Mouse (Mus musculus) intestine, embryonic 16.5 days (tissue): Measurements from ENCODE around the gene Cuedc1. TPM values are rescaled to one million over a fixed set of nuclear protein-coding genes. Genes with fewer than 3 reads are reported as not detected.

Source experiments
- ATAC-seq: fragments of 200-750 bp; cut with Nextera tagmentation; 2 replicates; pipeline ENCODE4 v1.8.0; 2017; ENCODE audit warnings: moderate TSS enrichment, moderate library complexity
- H3K27ac ChIP-seq: fragments of 300-500 bp; sonication (generic); 2 replicates; pipeline ENCODE4 v1.5.1; 2014; ENCODE audit warnings: mild to moderate bottlenecking, low read length
- H3K27me3 ChIP-seq: fragments of 300-500 bp; sonication (generic); replicated peaks from 2 replicates; pipeline ENCODE4 v1.6.1; 2014; ENCODE audit warnings: low read length, control low read depth, mixed read lengths; ENCODE audit not compliant: control insufficient read depth, insufficient read depth
- H3K36me3 ChIP-seq: fragments of 300-500 bp; sonication (generic); 2 replicates; pipeline ENCODE4 v1.6.1; 2014; ENCODE audit warnings: low read length, control low read depth; ENCODE audit not compliant: control insufficient read depth, insufficient read depth
- H3K4me1 ChIP-seq: fragments of 300-500 bp; sonication (generic); 2 replicates; pipeline ENCODE4 v1.6.1; 2014; ENCODE audit warnings: low read length, control low read depth, mixed read lengths; ENCODE audit not compliant: control insufficient read depth, insufficient read depth
- H3K4me2 ChIP-seq: fragments of 300-500 bp; sonication (generic); 2 replicates; pipeline ENCODE4 v1.6.1; 2014; ENCODE audit warnings: low read depth, low read length, control low read depth
- H3K4me3 ChIP-seq: fragments of 300-500 bp; sonication (generic); 2 replicates; pipeline ENCODE4 v1.5.1; 2014; ENCODE audit warnings: mild to moderate bottlenecking, low read length
- H3K9ac ChIP-seq: fragments of 300-500 bp; sonication (generic); 2 replicates; pipeline ENCODE4 v1.6.1; 2014; ENCODE audit warnings: low read depth, low read length
- H3K9me3 ChIP-seq: fragments of 300-500 bp; sonication (generic); 2 replicates; pipeline ENCODE4 v1.6.1; 2016; ENCODE audit warnings: low read length, control low read depth; ENCODE audit not compliant: control insufficient read depth
- WGBS: fragments of 180-500 bp; shearing (Covaris S2); extraction: QIAGEN DNeasy Blood & Tissue Kit; methylation state at CpG from one replicate; pipeline ENCODE4 v1.1.7; 2014; 5-methylcytosine and 5-hydroxymethylcytosine counted together
- polyA plus RNA-seq: library from polyadenylated mRNA; unstranded; fragments of >200 nt; fragmentation: Nextera tagmentation; extraction: Ambion mirVana; gene quantifications from 2 replicates; pipeline ENCODE4 v1.2.1, GENCODE M21; 2015

Gene Cuedc1
- polyA plus RNA-seq, 1 experiment from 2014 or later = 8.5 TPM

DNA sequence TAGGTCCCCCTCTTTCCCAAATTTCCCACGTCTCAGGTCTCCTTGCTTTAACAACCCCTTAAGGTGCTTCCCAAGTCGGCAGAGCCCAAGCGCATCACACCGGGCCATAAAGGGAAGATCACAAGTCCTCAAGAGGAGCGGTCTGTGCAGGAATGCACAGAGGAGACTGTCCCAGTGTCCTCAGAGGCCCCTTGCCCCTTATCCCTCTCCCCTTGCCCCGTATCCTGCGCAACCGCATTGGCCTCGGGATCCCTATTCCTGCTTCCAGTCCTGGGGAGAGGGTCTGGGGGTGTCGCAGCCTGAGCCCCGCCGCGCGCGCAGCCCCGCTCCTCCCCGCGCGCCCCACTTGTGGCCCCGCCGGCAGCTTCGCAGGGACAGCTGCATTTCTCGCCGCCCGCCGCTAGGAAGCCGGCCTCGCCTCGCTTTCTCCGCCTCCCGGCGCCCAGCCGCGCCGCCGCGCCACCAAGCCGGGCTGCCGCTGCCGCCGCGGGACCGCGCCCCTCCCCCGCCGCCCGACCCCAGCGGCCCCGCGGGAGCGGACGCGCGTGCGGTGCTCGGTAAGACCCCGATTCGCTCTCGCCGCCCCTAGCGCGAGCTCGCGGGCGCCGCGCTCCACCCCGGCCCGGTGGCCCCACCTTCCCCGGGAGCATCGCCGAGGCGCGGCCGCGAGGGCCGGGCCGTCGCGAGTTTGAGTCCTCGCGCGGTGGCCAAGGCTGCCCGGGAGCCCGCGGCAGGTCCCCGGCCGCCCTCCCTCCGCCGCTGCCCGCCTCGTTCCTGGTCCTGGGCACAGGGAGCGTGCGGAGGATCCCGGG is 1.1 kb downstream of the Cuedc1 start:
- peak overlapping the region; percentile 89 for H3K9ac ChIP-seq
- H3K27me3 ChIP-seq = no peaks in the 10 kb centered on the region
- H3K4me1 ChIP-seq = peaks cover 15% of the 10 kb centered on the region; the same call in 1 of the 2 replicates
- H3K9me3 ChIP-seq = no peaks in the 10 kb centered on the region
- peak overlapping the region; percentile 91 for H3K27ac ChIP-seq
- peak overlapping the region; percentile 78 for H3K4me3 ChIP-seq
- H3K4me2 ChIP-seq = peak overlapping the region; percentile 95
- under 1% methylated on average over 69 of the region's 95 CpGs for WGBS
- ATAC-seq = peak; percentile 75
- no peaks in the 10 kb centered on the region for H3K36me3 ChIP-seq

DNA sequence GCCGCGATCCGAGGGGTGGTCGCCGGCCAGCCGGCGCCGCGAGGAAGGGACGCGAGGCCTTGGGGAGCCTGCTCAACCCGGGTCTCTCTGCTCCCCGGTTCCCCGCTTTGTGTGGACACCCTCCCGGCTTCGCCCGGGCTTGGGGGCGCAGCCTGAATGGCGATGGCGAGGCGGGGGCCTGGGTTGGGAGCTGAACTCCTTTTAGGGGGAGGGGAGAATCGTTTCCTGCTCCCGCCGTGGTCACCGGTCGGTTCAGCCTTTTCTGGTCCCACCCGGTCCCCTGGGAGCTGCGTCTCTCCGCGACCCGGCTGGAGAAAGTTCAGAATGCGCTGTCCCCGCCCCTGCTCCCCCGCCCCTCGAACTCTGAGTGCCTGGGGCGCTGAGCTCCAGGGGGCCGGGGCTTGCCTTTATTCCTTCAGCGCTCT is 1.8 kb downstream of the Cuedc1 start:
- Histone ChIP-seq H3K9me3 (no peaks in the 10 kb centered on the region), H3K4me2 (peak overlapping the region; percentile 95), H3K27me3 (no peaks in the 10 kb centered on the region), H3K27ac (peak overlapping the region; percentile 91), H3K36me3 (no peaks in the 10 kb centered on the region), H3K4me3 (peak overlapping the region; percentile 78), H3K9ac (peak overlapping the region; percentile 89), H3K4me1 (peaks cover 15% of the 10 kb centered on the region; the same call in 1 of the 2 replicates)
- 1% methylated on average over 36 of the region's 38 CpGs for WGBS
- ATAC-seq = peak; percentile 59

DNA sequence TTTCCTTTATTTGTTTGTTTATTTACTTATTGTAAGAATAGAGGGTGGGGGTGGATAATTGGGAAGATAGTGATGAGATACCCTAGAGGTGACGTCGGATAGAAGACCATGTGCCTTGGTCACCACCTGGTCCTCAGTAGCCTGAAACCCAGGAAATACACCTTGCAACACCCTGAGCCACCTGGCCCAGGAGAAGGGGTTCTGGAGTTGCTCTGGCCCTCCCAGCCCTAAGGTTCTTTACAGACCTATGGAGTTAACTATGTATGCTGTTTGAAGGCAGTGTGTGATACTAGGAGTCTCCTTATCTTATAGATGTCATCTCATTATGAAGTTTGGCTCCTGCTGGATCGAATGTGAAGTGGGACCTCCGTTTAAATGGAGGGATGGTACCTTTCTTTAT is 2.3 kb downstream of the Cuedc1 start:
- no peak overlapping the region for H3K27ac ChIP-seq

DNA sequence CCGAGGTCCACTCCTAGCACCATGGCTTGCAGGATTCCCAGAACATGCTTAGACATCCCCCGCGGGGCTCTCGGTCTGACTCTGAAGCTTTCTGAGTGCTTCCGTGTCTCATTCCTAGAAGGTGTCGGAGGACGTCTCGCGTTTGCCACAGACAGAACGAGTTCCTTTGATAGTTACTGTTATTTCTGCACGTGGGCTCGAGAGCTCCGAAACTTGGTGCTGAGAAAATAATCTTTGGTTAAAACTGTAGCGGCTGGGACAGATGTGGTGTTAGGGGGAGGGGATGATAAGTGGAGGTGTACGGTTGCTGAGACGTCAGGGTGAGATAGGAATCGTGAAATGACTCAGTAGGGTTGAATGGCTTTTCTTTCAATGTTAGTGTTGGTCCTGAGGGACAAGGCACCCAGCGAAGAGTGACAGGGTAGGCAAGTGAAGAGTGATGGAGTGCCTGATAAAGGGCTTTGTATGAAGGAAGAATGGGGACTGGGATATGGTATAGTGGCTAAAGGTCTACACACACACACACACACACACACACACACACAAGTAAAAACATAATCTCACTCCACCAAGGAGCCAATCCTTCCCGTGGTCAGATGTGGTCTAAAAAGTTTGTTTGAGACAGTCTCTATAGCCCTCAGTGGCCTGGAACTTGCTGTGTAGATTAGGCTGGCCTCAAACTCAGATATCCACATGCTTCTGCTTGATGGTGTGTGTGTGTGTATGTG is 5.5 kb downstream of the Cuedc1 start:
- H3K4me2 ChIP-seq = no peak overlapping the region
- ATAC-seq = no peak

More for the DNA sequence above, 2.3 kb downstream of the Cuedc1 start:
- Histone ChIP-seq H3K9me3 (no peaks in the 10 kb centered on the region), H3K4me3 (peak overlapping the region; percentile 78), H3K27me3 (no peaks in the 10 kb centered on the region), H3K4me2 (peak overlapping the region; percentile 95), H3K4me1 (peaks cover 15% of the 10 kb centered on the region; the same call in 1 of the 2 replicates), H3K36me3 (no peaks in the 10 kb centered on the region), H3K9ac (no peak overlapping the region)
- ATAC-seq = no peak
- WGBS = 47% methylated on average over 4 of the region's 4 CpGs

DNA sequence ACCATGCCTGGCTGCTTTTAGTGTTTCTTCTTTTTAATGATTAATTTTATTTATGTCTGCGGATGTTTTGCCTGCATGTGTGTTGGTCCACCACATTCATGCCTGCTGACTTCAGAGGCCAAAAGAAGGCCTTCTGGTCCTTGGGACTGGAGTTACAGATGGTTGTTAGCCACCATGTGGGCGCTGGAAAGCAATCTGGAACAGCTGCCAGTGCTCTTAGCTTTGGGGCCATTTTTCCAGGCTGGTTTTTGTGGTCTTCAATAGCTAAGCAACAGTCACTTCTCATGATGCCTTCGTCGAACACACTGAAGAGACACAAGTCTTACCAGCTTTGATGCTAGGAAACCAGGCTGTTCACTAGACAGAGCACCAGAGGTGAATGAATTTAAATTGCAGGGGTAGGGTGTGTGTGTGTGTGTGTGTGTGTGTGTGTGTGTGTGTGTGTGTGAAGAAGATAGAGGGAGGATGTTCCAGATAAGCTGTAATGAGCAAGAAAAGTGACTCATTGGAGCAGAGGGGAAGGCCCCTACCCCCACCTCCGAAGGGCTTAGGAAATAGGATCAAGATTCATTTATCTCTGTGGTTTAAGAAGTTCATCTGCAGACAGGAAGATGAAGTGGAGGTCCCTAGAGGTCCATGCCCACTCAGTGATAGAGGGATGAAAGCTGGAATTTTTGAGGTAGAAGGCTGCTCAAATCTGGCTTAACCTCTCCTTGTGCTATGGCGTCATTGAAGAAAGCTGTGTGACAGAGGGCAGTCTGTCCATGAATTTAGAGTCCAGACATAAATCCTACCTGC is 7.8 kb downstream of the Cuedc1 start:
- Histone ChIP-seq H3K27ac (no peak overlapping the region), H3K4me1 (no peaks in the 10 kb centered on the region), H3K9me3 (no peaks in the 10 kb centered on the region), H3K4me3 (no peak overlapping the region), H3K4me2 (no peak overlapping the region), H3K9ac (no peak overlapping the region), H3K36me3 (no peaks in the 10 kb centered on the region), H3K27me3 (no peaks in the 10 kb centered on the region)
- 65% methylated on average over 6 of the region's 6 CpGs for WGBS
- no peak for ATAC-seq

More for the DNA sequence above, 5.5 kb downstream of the Cuedc1 start:
- Histone ChIP-seq H3K9me3 (no peaks in the 10 kb centered on the region), H3K36me3 (no peaks in the 10 kb centered on the region), H3K4me3 (no peak overlapping the region), H3K9ac (no peak overlapping the region), H3K4me1 (peaks cover 4% of the 10 kb centered on the region; the same call in 1 of the 2 replicates), H3K27ac (no peak overlapping the region), H3K27me3 (no peaks in the 10 kb centered on the region)
- 93% methylated on average over 19 of the region's 19 CpGs for WGBS

DNA sequence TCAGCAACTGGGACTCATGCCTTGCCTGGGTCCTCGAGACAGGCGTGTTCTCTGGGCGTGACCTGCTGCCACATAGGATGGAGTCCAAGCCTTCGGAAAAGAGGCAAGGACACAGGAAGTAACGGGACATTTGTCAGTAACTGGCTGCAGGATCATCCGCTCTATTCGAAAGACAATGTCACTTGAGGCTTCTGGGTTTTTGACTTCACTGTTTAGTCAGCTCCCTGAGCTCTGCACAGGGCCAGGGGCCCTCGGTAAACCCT is 8.4 kb downstream of the Cuedc1 start:
- no peaks in the 10 kb centered on the region for H3K27me3 ChIP-seq
- H3K27ac ChIP-seq = no peak overlapping the region
- H3K4me3 ChIP-seq = no peak overlapping the region
- no peaks in the 10 kb centered on the region for H3K4me1 ChIP-seq
- no peaks in the 10 kb centered on the region for H3K36me3 ChIP-seq
- no peak overlapping the region for H3K9ac ChIP-seq
- H3K4me2 ChIP-seq = no peak overlapping the region
- no peaks in the 10 kb centered on the region for H3K9me3 ChIP-seq
- WGBS = 58% methylated on average over 8 of the region's 8 CpGs
- no peak for ATAC-seq

DNA sequence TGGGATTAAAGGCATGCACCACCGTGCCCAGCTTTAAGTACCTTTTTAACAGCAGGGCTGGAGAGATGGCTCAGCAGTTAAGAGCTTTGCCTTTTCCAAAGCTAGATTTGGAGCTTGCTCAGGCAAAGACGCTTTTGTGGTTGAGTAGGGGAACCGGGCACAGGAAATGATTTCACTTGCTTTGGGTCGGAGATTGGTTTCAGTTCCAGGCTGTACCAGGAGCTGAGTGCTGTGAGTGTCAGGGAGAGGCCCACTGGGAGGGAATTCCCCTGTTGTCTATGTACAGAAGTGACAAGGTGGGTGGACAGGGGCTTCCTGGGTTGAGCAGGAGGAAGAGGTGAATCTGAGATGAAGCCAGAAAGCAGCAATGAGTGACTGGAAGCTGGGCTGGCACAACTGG is 9.5 kb downstream of the Cuedc1 start:
- no peak for ATAC-seq
- Histone ChIP-seq H3K9ac (no peak overlapping the region), H3K27me3 (no peaks in the 10 kb centered on the region)

DNA sequence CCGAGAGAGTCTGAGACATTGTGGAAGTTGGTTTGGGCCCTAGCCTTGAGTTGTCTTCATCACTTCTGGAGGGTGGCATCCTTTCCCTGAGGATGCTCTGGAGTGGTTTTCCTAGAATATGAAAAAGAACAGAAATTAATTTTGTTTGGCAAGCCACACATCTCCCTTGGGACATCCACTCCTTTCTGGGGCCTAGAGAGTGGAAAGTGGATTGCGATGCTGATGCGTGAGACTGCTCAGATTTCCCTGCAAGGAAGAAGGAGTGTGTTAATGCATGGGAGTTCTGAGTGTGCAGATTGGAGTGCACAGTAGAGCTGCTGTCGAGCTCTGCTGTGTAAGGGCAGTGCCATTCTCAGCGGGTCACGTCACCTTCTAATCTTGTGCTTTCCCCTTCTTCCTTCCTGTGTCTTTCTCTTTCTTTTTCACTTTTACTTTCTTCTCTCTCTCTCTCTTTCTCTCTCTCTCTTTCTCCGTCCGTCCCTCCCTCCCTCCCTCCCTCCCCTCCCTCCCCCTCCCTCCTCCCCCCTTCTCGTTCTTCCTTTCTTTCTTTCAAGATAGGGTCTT is 12.3 kb downstream of the Cuedc1 start:
- 68% methylated on average over 9 of the region's 9 CpGs for WGBS

More for the DNA sequence above, 9.5 kb downstream of the Cuedc1 start:
- no peak overlapping the region for H3K4me3 ChIP-seq
- no peak overlapping the region for H3K27ac ChIP-seq
- H3K9me3 ChIP-seq = no peaks in the 10 kb centered on the region
- H3K4me1 ChIP-seq = peaks cover 6% of the 10 kb centered on the region; the same call in 1 of the 2 replicates
- H3K4me2 ChIP-seq = no peak overlapping the region
- no peaks in the 10 kb centered on the region for H3K36me3 ChIP-seq
- WGBS = 72% methylated on average over 4 of the region's 4 CpGs

DNA sequence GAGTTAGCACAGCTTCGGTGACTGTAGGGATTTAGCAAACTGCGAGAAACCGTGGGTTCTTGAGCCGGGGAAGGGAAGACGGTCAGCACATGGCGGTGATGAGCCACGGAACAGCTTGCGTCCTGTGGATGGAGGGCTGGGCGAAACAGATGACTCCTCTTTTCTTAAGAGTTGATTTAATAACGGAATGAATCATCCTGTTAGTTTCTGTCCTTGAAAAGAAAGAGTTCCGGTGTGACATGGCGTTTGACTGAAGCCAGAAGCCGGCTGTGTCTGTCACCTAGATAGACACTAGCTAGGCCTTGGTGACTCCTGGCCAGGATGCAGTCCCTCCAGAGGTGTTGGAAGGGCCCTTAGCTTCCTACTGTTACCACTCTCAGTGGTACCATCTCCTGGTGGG is 14.2 kb downstream of the Cuedc1 start:
- Histone ChIP-seq H3K4me1 (peaks cover 44% of the 10 kb centered on the region), H3K27me3 (no peaks in the 10 kb centered on the region), H3K36me3 (no peaks in the 10 kb centered on the region), H3K27ac (0 out of 2 replicates have a peak overlapping the region, but pooled peaks have one; percentile 18), H3K9ac (no peak overlapping the region), H3K4me3 (no peak overlapping the region), H3K9me3 (no peaks in the 10 kb centered on the region), H3K4me2 (no peak overlapping the region)
- no peak for ATAC-seq
- 56% methylated on average over 13 of the region's 13 CpGs for WGBS

More for the DNA sequence above, 12.3 kb downstream of the Cuedc1 start:
- no peak overlapping the region for H3K27ac ChIP-seq
- no peak overlapping the region for H3K4me2 ChIP-seq
- H3K4me1 ChIP-seq = peaks cover 29% of the 10 kb centered on the region
- no peak overlapping the region for H3K9ac ChIP-seq
- no peaks in the 10 kb centered on the region for H3K36me3 ChIP-seq
- H3K9me3 ChIP-seq = no peaks in the 10 kb centered on the region
- ATAC-seq = no peak
- H3K27me3 ChIP-seq = no peaks in the 10 kb centered on the region
- H3K4me3 ChIP-seq = no peak overlapping the region
